Mouse (Mus musculus) kidney, postnatal 10 days (tissue): Measurements from ENCODE around the gene Sema3f.

Source experiments
- DNase-seq: peaks from one replicate; pipeline ENCODE4 v3.0.0; 2021; ENCODE audit warnings: mixed read lengths

The Sema3f gene

GRCm38 (mm10) chr9:107688939-107689338, 21.3 kb downstream of the Sema3f start:
- peak; percentile 14 for DNase-seq

GRCm38 (mm10) chr9:107688415-107688814, 21.9 kb downstream of the Sema3f start:
- no peak for DNase-seq

GRCm38 (mm10) chr9:107685231-107685981, 24.9 kb downstream of the Sema3f start:
- peak; percentile 89 for DNase-seq

GRCm38 (mm10) chr9:107682405-107682804, 27.9 kb downstream of the Sema3f start:
- peak; percentile 27 for DNase-seq

- DNase-seq = no peak
These were observed 30.8 kb downstream of the Sema3f start, which contains the start of gene Gnat1 for GRCm38 (mm10) chr9:107679501-107679900. TSS of gene Gnat1 (minus strand) at chr9:107679712.

GRCm38 (mm10) chr9:107678861-107679260, 31.4 kb downstream of the Sema3f start:
- DNase-seq = no peak

- DNase-seq = peak; percentile 88
These were observed 32.3 kb downstream of the Sema3f start for GRCm38 (mm10) chr9:107677819-107678526.

GRCm38 (mm10) chr9:107677091-107677784, 33.0 kb downstream of the Sema3f start:
- DNase-seq = peak; percentile 66

- no peak for DNase-seq
These were observed 34.0 kb downstream of the Sema3f start for GRCm38 (mm10) chr9:107676302-107676701.

- peak; percentile 87 for DNase-seq
These were observed 34.5 kb downstream of the Sema3f start for GRCm38 (mm10) chr9:107675671-107676301.

- no peak for DNase-seq
These were observed 35.5 kb downstream of the Sema3f start for GRCm38 (mm10) chr9:107674609-107675429.

GRCm38 (mm10) chr9:107670259-107670658, 40.0 kb downstream of the Sema3f start:
- peak; percentile 60 for DNase-seq

- DNase-seq = no peak
These were observed 40.8 kb downstream of the Sema3f start, which contains the start of gene Slc38a3 for GRCm38 (mm10) chr9:107669480-107669945. TSS of gene Slc38a3 (minus strand) at chr9:107669530.

- peak; percentile 51 for DNase-seq
These were observed 41.4 kb downstream of the Sema3f start for GRCm38 (mm10) chr9:107668916-107669315.

GRCm38 (mm10) chr9:107668011-107668410, 42.3 kb downstream of the Sema3f start:
- no peak for DNase-seq

GRCm38 (mm10) chr9:107667219-107667618, 43.1 kb downstream of the Sema3f start:
- DNase-seq = peak; percentile 85

GRCm38 (mm10) chr9:107666751-107667205, 43.5 kb downstream of the Sema3f start:
- peak; percentile 49 for DNase-seq

GRCm38 (mm10) chr9:107665308-107665707, 45.0 kb downstream of the Sema3f start:
- DNase-seq = no peak

GRCm38 (mm10) chr9:107663525-107663924, 46.8 kb downstream of the Sema3f start:
- DNase-seq = no peak

GRCm38 (mm10) chr9:107662342-107662741, 47.9 kb downstream of the Sema3f start:
- no peak for DNase-seq

- no peak for DNase-seq
These were observed 49.5 kb downstream of the Sema3f start for GRCm38 (mm10) chr9:107660777-107661176.

GRCm38 (mm10) chr9:107659961-107660360, 50.3 kb downstream of the Sema3f start:
- DNase-seq = no peak
